Mouse (Mus musculus) liver, embryonic 14.5 days (tissue): ENCODE measurements at regions not wholly inside any gene's neighbourhood (a gene's known extent, or its start where the extent isn't known, plus 50 kb on each side); places are given as distances from the start of the nearest gene placed in this dataset.

Experiments
- ATAC-seq: fragments of 200-750 bp; cut with Nextera tagmentation; 2 replicates; pipeline ENCODE4 v1.8.0; 2017; ENCODE audit warnings: moderate number of reproducible peaks, mild to moderate bottlenecking, moderate library complexity; ENCODE audit not compliant: insufficient read depth
- DNase-seq, 3 experiments: peaks; one replicate each; pipeline ENCODE4 v3.0.0-alpha.2; 2012 to 2013; ENCODE audit warnings: low read depth in 3 of 3, low spot score in 3 of 3
- H3K27ac ChIP-seq: fragments of 300-500 bp; sonication (generic); 2 replicates; pipeline ENCODE4 v1.5.1; 2014; ENCODE audit warnings: moderate library complexity, mild to moderate bottlenecking, control low read depth, inconsistent platforms
- H3K27me3 ChIP-seq: fragments of 300-500 bp; sonication (generic); 2 replicates; pipeline ENCODE4 v1.6.1; 2014; ENCODE audit warnings: mild to moderate bottlenecking, low read length, moderate library complexity; ENCODE audit not compliant: control insufficient read depth, insufficient read depth
- H3K36me3 ChIP-seq: fragments of 300-500 bp; sonication (generic); replicated peaks from 2 replicates; pipeline ENCODE4 v1.6.1; 2014; ENCODE audit warnings: low read depth; ENCODE audit not compliant: control insufficient read depth, insufficient read depth
- H3K4me1 ChIP-seq, 2 experiments: fragments of 200-500 bp in 1 of 2; fragments of 300-500 bp in 1 of 2; sonication (generic) in 1 of 2; replicated peaks; 2 replicates each; pipeline ENCODE4 v1.6.1; 2012 to 2014; ENCODE audit warnings: antibody characterized with exemption in 1 of 2, inconsistent platforms in 1 of 2, low read length in 1 of 2; ENCODE audit not compliant: control insufficient read depth in 2 of 2, insufficient read depth in 2 of 2
- H3K4me2 ChIP-seq: fragments of 300-500 bp; sonication (generic); 2 replicates; pipeline ENCODE4 v1.6.1; 2014; ENCODE audit warnings: low read depth, mild to moderate bottlenecking, control low read depth, moderate library complexity
- H3K4me3 ChIP-seq, 2 experiments: fragments of 200-500 bp in 1 of 2; fragments of 300-500 bp in 1 of 2; sonication (generic) in 1 of 2; 2 replicates each; pipeline ENCODE4 v1.5.1; 2012 to 2014; ENCODE audit warnings: low read depth in 2 of 2, low read length in 2 of 2, mild to moderate bottlenecking in 2 of 2, control low read depth in 1 of 2, inconsistent platforms in 1 of 2, moderate library complexity in 1 of 2; ENCODE audit not compliant: insufficient read depth in 1 of 2
- H3K9ac ChIP-seq: fragments of 300-500 bp; sonication (generic); replicated peaks from 2 replicates; pipeline ENCODE4 v1.6.1; 2014; ENCODE audit warnings: mild to moderate bottlenecking, control low read depth, moderate library complexity
- H3K9me3 ChIP-seq: fragments of 300-500 bp; sonication (generic); 2 replicates; pipeline ENCODE4 v1.6.1; 2016; ENCODE audit warnings: low read length, mixed read lengths; ENCODE audit not compliant: control insufficient read depth
- CTCF ChIP-seq: IDR thresholded peaks from 2 replicates; pipeline ENCODE4 v1.5.1; 2016; ENCODE audit warnings: antibody characterized with exemption, low read depth, control low read depth
- EP300 ChIP-seq: IDR thresholded peaks from 2 replicates; pipeline ENCODE4 v1.6.1; 2016; ENCODE audit warnings: antibody characterized with exemption, low read depth
- WGBS: fragments of 180-500 bp; shearing (Covaris S2); extraction: QIAGEN DNeasy Blood & Tissue Kit; methylation state at CpG from one replicate; pipeline ENCODE4 v1.1.7; 2014; ENCODE audit not compliant: insufficient replicate concordance; 5-methylcytosine and 5-hydroxymethylcytosine counted together

DNA sequence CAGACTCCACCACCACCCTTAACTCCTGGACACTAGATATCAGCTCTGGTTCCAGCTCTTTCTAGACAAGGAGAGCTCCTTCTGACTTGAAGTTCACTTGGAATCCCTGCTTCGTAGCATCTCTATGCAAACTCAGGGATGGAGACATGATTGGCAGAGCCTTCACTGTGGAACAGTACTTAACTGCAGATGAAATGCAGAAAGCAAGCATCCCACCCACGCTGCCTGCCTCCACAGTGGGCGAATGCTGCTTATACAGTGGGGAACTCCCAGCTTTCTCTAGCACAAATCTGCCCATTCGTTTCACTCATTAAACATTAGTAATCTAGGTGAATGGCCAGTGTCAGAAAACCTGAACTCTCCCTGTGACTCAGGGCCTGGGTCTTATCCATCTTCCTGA lies 92.0 kb upstream of the Coch start:
- DNase-seq (no peak), ATAC-seq (no peak)
- Histone ChIP-seq H3K4me1 (peaks cover 21 to 30% of the 10 kb centered on the region in 2 experiments), H3K4me3 (no peak overlapping the region), H3K4me2 (no peak overlapping the region), H3K27me3 (no peaks in the 10 kb centered on the region), H3K27ac (no peak overlapping the region), H3K9me3 (no peaks in the 10 kb centered on the region), H3K36me3 (no peaks in the 10 kb centered on the region), H3K9ac (no peak overlapping the region)
- TF ChIP-seq EP300 (no peak), CTCF (no peak)
- 74% methylated on average over 4 of the region's 4 CpGs for WGBS

DNA sequence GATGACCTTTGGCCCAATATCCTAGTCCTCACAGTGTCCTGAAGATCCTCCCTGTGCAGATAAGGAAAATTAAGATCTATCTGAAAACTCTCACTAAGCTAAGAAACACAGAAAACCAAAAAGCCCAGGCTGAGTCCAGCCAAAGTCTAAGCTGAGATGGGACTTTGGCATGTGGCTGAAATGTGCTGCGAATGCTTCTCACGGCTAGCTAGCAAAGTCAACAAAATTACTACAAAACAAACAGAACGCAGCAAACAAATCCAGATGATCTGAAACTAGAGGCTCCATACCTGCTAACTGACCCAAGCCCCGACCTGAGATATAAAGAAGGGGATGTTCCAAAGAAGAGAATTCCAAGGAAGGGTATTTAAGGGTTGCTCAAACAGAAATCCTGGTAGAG lies 90.4 kb upstream of the Coch start:
- H3K4me2 ChIP-seq = peak overlapping the region; percentile 38; the same call in 1 of the 2 replicates
- no peak for ATAC-seq
- H3K36me3 ChIP-seq = no peaks in the 10 kb centered on the region
- no peaks in the 10 kb centered on the region for H3K9me3 ChIP-seq
- TF ChIP-seq CTCF = no peak
- TF ChIP-seq EP300 = no peak
- no peaks in the 10 kb centered on the region for H3K27me3 ChIP-seq
- H3K4me3 ChIP-seq = no peak overlapping the region
- DNase-seq = no peak
- 71% methylated on average over 4 of the region's 4 CpGs for WGBS
- H3K27ac ChIP-seq = no peak overlapping the region
- peaks cover 21 to 30% of the 10 kb centered on the region in 2 experiments for H3K4me1 ChIP-seq
- no peak overlapping the region for H3K9ac ChIP-seq

GRCm38 (mm10) chr12:51503706-51504105 lies 89.4 kb upstream of the Coch start:
- Histone ChIP-seq H3K9ac (no peak overlapping the region), H3K27ac (peak overlapping the region; percentile 46), H3K27me3 (no peaks in the 10 kb centered on the region), H3K4me3 (no peak overlapping the region), H3K36me3 (no peaks in the 10 kb centered on the region), H3K9me3 (no peaks in the 10 kb centered on the region), H3K4me1 (peaks cover 21 to 30% of the 10 kb centered on the region in 2 experiments), H3K4me2 (peak overlapping the region; percentile 38)
- TF ChIP-seq EP300 (peak; percentile 84), CTCF (no peak)
- 34% methylated on average over 4 of the region's 4 CpGs for WGBS
- DNase-seq = peak in 2 of 3 experiments; percentile 35 to 58
- ATAC-seq = peak; percentile 87

GRCm38 (mm10) chr12:51504581-51504980 lies 88.6 kb upstream of the Coch start:
- H3K4me2 ChIP-seq = no peak overlapping the region; the same call in 1 of the 2 replicates
- DNase-seq (no peak), ATAC-seq (peak; percentile 46; the same call in 1 of the 2 replicates)
- H3K27me3 ChIP-seq = no peaks in the 10 kb centered on the region
- no peaks in the 10 kb centered on the region for H3K9me3 ChIP-seq
- no peak overlapping the region for H3K4me3 ChIP-seq
- no peak overlapping the region for H3K9ac ChIP-seq
- no peak overlapping the region; the same call in 1 of the 2 replicates for H3K27ac ChIP-seq
- peaks cover 21 to 30% of the 10 kb centered on the region in 2 experiments for H3K4me1 ChIP-seq
- WGBS = 43% methylated on average over 7 of the region's 7 CpGs
- H3K36me3 ChIP-seq = no peaks in the 10 kb centered on the region
- TF ChIP-seq EP300 = no peak
- TF ChIP-seq CTCF = no peak

DNA sequence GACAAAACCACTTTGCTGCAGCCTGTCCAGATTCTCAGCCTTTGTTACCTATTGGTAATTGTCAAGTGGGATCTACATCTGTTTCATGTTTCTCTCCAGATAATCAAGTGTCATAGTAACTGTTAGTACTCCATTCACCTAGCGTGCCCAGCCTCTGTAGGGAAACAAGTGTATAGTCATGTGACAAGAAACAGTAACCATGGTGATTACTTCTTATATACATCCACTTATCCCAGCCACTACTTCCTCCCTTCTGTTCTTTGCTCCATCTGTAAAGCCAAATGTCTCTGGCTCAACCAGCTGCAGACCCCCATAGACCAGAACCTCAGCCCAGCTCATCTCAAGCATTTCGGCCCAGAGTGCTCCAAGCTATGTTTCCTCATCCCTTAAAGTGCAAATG lies 83.1 kb upstream of the Coch start:
- H3K9me3 ChIP-seq = no peaks in the 10 kb centered on the region
- no peaks in the 10 kb centered on the region for H3K27me3 ChIP-seq
- ATAC-seq (no peak), DNase-seq (no peak)
- H3K36me3 ChIP-seq = no peaks in the 10 kb centered on the region
- H3K4me1 ChIP-seq = peaks cover 0 to 6% of the 10 kb centered on the region in 2 experiments; a peak in 1 of 4 replicates
- TF ChIP-seq CTCF (no peak), EP300 (no peak)
- H3K9ac ChIP-seq = no peak overlapping the region
- no peak overlapping the region for H3K4me3 ChIP-seq
- H3K27ac ChIP-seq = no peak overlapping the region
- 63% methylated on average over 2 of the region's 2 CpGs for WGBS
- H3K4me2 ChIP-seq = no peak overlapping the region
